In the genomic region with DNA sequence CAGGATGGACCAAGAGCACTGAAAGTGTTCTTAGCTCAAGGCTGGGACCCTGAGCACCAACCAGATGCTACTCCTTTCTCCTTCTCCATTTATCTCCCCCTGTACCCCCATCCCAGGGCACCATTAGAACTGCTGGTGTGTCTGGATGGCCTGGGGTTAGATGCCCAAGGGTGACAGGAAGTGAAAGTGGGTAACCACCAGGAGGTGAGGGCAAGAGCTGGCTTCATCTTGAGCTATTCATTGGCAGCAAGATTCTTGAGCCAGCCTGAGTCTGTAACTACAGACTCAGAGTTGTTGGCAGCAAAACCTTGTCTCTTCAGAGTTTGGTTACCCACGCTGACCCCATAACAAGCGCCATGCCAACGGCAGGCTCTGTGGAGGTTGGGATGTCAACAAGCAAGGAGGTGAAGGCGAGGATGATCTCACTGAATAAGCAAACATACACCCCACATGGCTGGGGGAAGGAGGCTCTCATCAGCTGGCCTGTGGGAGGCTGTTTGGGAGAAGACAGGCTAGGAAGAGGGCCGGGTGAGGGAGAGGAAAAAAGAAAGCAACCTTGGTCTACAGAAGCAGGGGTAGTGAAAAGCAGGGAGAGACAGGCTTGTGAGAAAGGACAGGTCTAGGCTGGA, we compare ENCODE assay signal across 16 mouse cellular contexts. TPM values are rescaled to one million over a fixed set of nuclear protein-coding genes. Genes with fewer than 3 reads are reported as not detected.
DNase-seq lines count a peak whose midpoint lies in the region; ATAC-seq and TF ChIP-seq lines count a peak whose summit lies in the region.
"Had no signal": no experiment of that assay in that cellular context is flagged by ENCODE, and none has a peak within 500 bp of the region (broad histone marks: within the 10 kb centered on the region; RNA-seq: fewer than 3 reads in every experiment).

No protein-coding gene starts in this region.

- ATAC-seq in liver, embryonic 13.5 days (ENCODE audit: low read depth), result no peak
- no peak for ATAC-seq in hindbrain, embryonic 12.5 days (ENCODE audit: low FRiP score)
- ATAC-seq: forebrain, embryonic 14.5 days had no signal

- WGBS in liver, embryonic 13.5 days (ENCODE audit: insufficient replicate concordance), result 71% methylated on average over 5 of the region's 5 CpGs
- 67% methylated on average over 5 of the region's 5 CpGs for WGBS in hindbrain, embryonic 12.5 days

- peaks cover 33% of the 10 kb centered on the region for H3K4me1 ChIP-seq in liver, embryonic 13.5 days (replicated peaks)
- H3K4me1 ChIP-seq in bone marrow macrophage, adult 2 months (ENCODE audit: control insufficient read depth, insufficient read depth, low read length), result peaks cover 42% of the 10 kb centered on the region
- peaks cover 86% of the 10 kb centered on the region for H3K4me1 ChIP-seq in megakaryocyte, embryonic 14.5 days
- peaks cover 3% of the 10 kb centered on the region for H3K4me1 ChIP-seq in hindbrain, embryonic 12.5 days
- H3K4me1 ChIP-seq: stomach, embryonic 15.5 days had no signal

- no peaks in the 10 kb centered on the region for H3K36me3 ChIP-seq in liver, embryonic 13.5 days
- peaks cover 66% of the 10 kb centered on the region for H3K36me3 ChIP-seq in megakaryocyte, embryonic 14.5 days (replicated peaks; ENCODE audit: low read length)
- no peaks in the 10 kb centered on the region for H3K36me3 ChIP-seq in hindbrain, embryonic 12.5 days
- H3K36me3 ChIP-seq: embryonic facial prominence, embryonic 12.5 days; heart, embryonic 10.5 days; limb, embryonic 15.5 days; stomach, embryonic 15.5 days had no signal

- no peak overlapping the region for H3K4me3 ChIP-seq in liver, embryonic 13.5 days (replicated peaks)
- H3K4me3 ChIP-seq in bone marrow macrophage, adult 2 months (ENCODE audit: insufficient read depth, low read length), result no peak overlapping the region
- peak overlapping the region; percentile 80 for H3K4me3 ChIP-seq in megakaryocyte, embryonic 14.5 days (replicated peaks)
- no peak overlapping the region for H3K4me3 ChIP-seq in hindbrain, embryonic 12.5 days
- H3K4me3 ChIP-seq: embryonic facial prominence, embryonic 12.5 days; heart, embryonic 10.5 days; limb, embryonic 15.5 days; stomach, embryonic 15.5 days had no signal

- H3K4me2 ChIP-seq in liver, embryonic 13.5 days, result no peak overlapping the region
- no peak overlapping the region for H3K4me2 ChIP-seq in hindbrain, embryonic 12.5 days (replicated peaks)
- H3K4me2 ChIP-seq: embryonic facial prominence, embryonic 12.5 days; hindbrain, embryonic 14.5 days; limb, embryonic 15.5 days; stomach, embryonic 15.5 days had no signal

- no peak for TF ChIP-seq POLR2A in bone marrow macrophage, adult 2 months (IDR thresholded peaks at IDR 0.05; ENCODE audit: borderline replicate concordance, low read depth, low read length)

- no peak for TF ChIP-seq CTCF in bone marrow macrophage, adult 2 months (IDR thresholded peaks at IDR 0.05; ENCODE audit: low read depth, low read length)

- no peaks in the 10 kb centered on the region for H3K27me3 ChIP-seq in liver, embryonic 13.5 days
- no peaks in the 10 kb centered on the region for H3K27me3 ChIP-seq in megakaryocyte, embryonic 14.5 days (replicated peaks)
- no peaks in the 10 kb centered on the region for H3K27me3 ChIP-seq in hindbrain, embryonic 12.5 days
- H3K27me3 ChIP-seq: embryonic facial prominence, embryonic 12.5 days; limb, embryonic 15.5 days; stomach, embryonic 15.5 days had no signal

- DNase-seq in liver, embryonic 13.5 days, result no peak
- DNase-seq in liver (no peak), 416B (ENCODE audit: low read depth) (peak; percentile 66), MN1 (ENCODE audit: low spot score) (no peak)
- no peak for DNase-seq in cerebellum, adult 18-20 months
- DNase-seq: adrenal gland, adult 2 months; cerebellum, adult 11 months had no signal

- H3K9ac ChIP-seq in liver, embryonic 13.5 days, result peak overlapping the region; percentile 8; the same call in 1 of the 2 replicates
- no peak overlapping the region for H3K9ac ChIP-seq in hindbrain, embryonic 12.5 days
- H3K9ac ChIP-seq: embryonic facial prominence, embryonic 12.5 days; hindbrain, embryonic 14.5 days; limb, embryonic 15.5 days; stomach, embryonic 15.5 days had no signal

- no peak overlapping the region for H3K27ac ChIP-seq in liver, embryonic 13.5 days
- H3K27ac ChIP-seq in bone marrow macrophage, adult 2 months (ENCODE audit: insufficient read depth, low read depth, low read length), result peak overlapping the region; percentile 64
- H3K27ac ChIP-seq in hindbrain, embryonic 12.5 days, result no peak overlapping the region
- H3K27ac ChIP-seq: embryonic facial prominence, embryonic 12.5 days; heart, embryonic 10.5 days; hindbrain, embryonic 14.5 days; limb, embryonic 15.5 days; stomach, embryonic 15.5 days had no signal

- H3K9me3 ChIP-seq in liver, embryonic 13.5 days (replicated peaks), result no peaks in the 10 kb centered on the region
- peaks cover 5% of the 10 kb centered on the region; the same call in 1 of the 2 replicates for H3K9me3 ChIP-seq in megakaryocyte, embryonic 14.5 days
- no peaks in the 10 kb centered on the region for H3K9me3 ChIP-seq in hindbrain, embryonic 12.5 days (replicated peaks)
- H3K9me3 ChIP-seq: embryonic facial prominence, embryonic 12.5 days; heart, embryonic 10.5 days; limb, embryonic 15.5 days; stomach, embryonic 15.5 days had no signal

RNA-seq across cellular contexts. Expression of a gene that starts 12.2 kb away (rescaled TPM):
- 48.6 and 55.8 TPM in 2 replicates for polyA plus RNA-seq in liver, embryonic 13.5 days (2015; fragmentation: Nextera tagmentation; extraction: Ambion mirVana)
- polyA plus RNA-seq in bone marrow macrophage, adult 2 months (2012; ENCODE audit: insufficient read depth, insufficient read length, missing spikeins), result 29.5 and 32.1 TPM in 2 replicates
- 16.4 and 76.5 TPM in 2 replicates for polyA plus RNA-seq in megakaryocyte, embryonic 14.5 days (2012; ENCODE audit: insufficient read depth, low replicate concordance)
- polyA plus RNA-seq in hindbrain, embryonic 12.5 days (2016; fragmentation: Nextera tagmentation; extraction: Ambion mirVana), result 49.3 and 53.1 TPM in 2 replicates

RNA-seq across cellular contexts. Expression of a gene that starts 56.9 kb away (rescaled TPM):
- 9.6 and 10.9 TPM in 2 replicates for polyA plus RNA-seq in liver, embryonic 13.5 days (2015; fragmentation: Nextera tagmentation; extraction: Ambion mirVana)
- 15.3 and 20.0 TPM in 2 replicates for polyA plus RNA-seq in bone marrow macrophage, adult 2 months (2012; ENCODE audit: insufficient read depth, insufficient read length, missing spikeins)
- polyA plus RNA-seq in megakaryocyte, embryonic 14.5 days (2012; ENCODE audit: insufficient read depth, low replicate concordance), result 6.1 and 19.5 TPM in 2 replicates
- polyA plus RNA-seq in hindbrain, embryonic 12.5 days (2016; fragmentation: Nextera tagmentation; extraction: Ambion mirVana), result 22.3 and 24.6 TPM in 2 replicates
